Mouse (Mus musculus) heart, postnatal 0 days (tissue): ENCODE results near the gene Synm. TPM values are rescaled to one million over a fixed set of nuclear protein-coding genes. Genes with fewer than 3 reads are reported as not detected.

Experiments used
- ATAC-seq: fragments of 200-750 bp; cut with Nextera tagmentation; 2 replicates; pipeline ENCODE4 v1.8.0; 2017; ENCODE audit warnings: low read depth, moderate number of reproducible peaks, moderate library complexity; ENCODE audit not compliant: insufficient read depth
- DNase-seq: peaks from one replicate; pipeline ENCODE4 v3.0.0-alpha.2; 2016; ENCODE audit warnings: low spot score
- H3K27ac ChIP-seq: fragments of 300-500 bp; sonication (generic); 2 replicates; pipeline ENCODE4 v1.5.1; 2014; ENCODE audit warnings: low read depth, mild to moderate bottlenecking
- H3K27me3 ChIP-seq: fragments of 300-500 bp; sonication (generic); 2 replicates; pipeline ENCODE4 v1.6.1; 2014; ENCODE audit warnings: low read length, mixed read lengths; ENCODE audit not compliant: control insufficient read depth, insufficient read depth
- H3K36me3 ChIP-seq: fragments of 300-500 bp; sonication (generic); replicated peaks from 2 replicates; pipeline ENCODE4 v1.6.1; 2014; ENCODE audit warnings: low read length, mixed read lengths; ENCODE audit not compliant: control insufficient read depth, insufficient read depth
- H3K4me1 ChIP-seq: fragments of 300-500 bp; sonication (generic); 2 replicates; pipeline ENCODE4 v1.6.1; 2014; ENCODE audit warnings: antibody characterized with exemption; ENCODE audit not compliant: control insufficient read depth, insufficient read depth
- H3K4me2 ChIP-seq: fragments of 300-500 bp; sonication (generic); 2 replicates; pipeline ENCODE4 v1.6.1; 2014; ENCODE audit warnings: low read depth, mild to moderate bottlenecking, low read length, moderate library complexity
- H3K4me3 ChIP-seq: fragments of 300-500 bp; sonication (generic); 2 replicates; pipeline ENCODE4 v1.5.1; 2014; ENCODE audit warnings: low read depth, low read length
- H3K9ac ChIP-seq: fragments of 300-500 bp; sonication (generic); replicated peaks from 2 replicates; pipeline ENCODE4 v1.6.1; 2014; ENCODE audit warnings: low read depth, low read length, mixed read lengths
- H3K9me3 ChIP-seq: fragments of 300-500 bp; sonication (generic); replicated peaks from 2 replicates; pipeline ENCODE4 v1.6.1; 2016; ENCODE audit warnings: low read length; ENCODE audit not compliant: control insufficient read depth
- CTCF ChIP-seq: IDR thresholded peaks from 2 replicates; pipeline ENCODE4 v1.5.1; 2016; ENCODE audit warnings: antibody characterized with exemption, control low read depth, low read depth
- EP300 ChIP-seq: IDR thresholded peaks from 2 replicates; pipeline ENCODE4 v1.6.1; 2016; ENCODE audit warnings: antibody characterized with exemption, low read depth
- WGBS: fragments of 180-500 bp; shearing (Covaris S2); extraction: QIAGEN DNeasy Blood & Tissue Kit; methylation state at CpG from one replicate; pipeline ENCODE4 v1.1.7; 2014; 5-methylcytosine and 5-hydroxymethylcytosine counted together
- polyA plus RNA-seq: library from polyadenylated mRNA; unstranded; fragments of >200 nt; fragmentation: Nextera tagmentation; extraction: Ambion mirVana; gene quantifications from 2 replicates; pipeline ENCODE4 v1.2.1, GENCODE M21; 2015
- total RNA-seq: library from RNA; depleted of rRNA; stranded (reverse); fragments of >200 nt; gene quantifications from 2 replicates; pipeline ENCODE4 v1.2.3, GENCODE M21; 2014; ENCODE audit warnings: low replicate concordance

The Synm gene
- total and polyA plus RNA-seq, 2 experiments from 2014 or later, result 1.5 to 17.2 TPM

DNA sequence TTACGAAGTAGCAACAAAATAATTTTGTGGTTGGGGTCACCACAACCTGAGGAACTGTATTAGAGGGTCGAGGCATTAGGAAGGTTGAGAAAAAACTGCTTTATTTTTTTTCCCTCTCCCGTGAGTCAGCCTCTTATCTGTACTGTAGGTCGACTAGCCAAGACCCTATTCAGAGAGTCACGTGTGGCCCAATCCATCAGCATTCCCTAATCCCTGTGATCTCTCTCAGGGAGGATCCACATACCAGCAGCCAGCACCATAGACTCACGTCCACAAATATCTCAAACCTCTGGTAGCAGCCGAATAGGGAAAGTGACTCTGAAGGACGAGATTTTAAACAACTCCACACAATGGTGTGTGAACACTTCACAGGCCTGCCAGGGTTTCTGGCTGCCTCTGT is 37.5 kb upstream of the Synm start:
- H3K4me3 ChIP-seq, result no peak overlapping the region
- ATAC-seq (peak; percentile 69), DNase-seq (peak; percentile 48)
- peak overlapping the region; percentile 31 for H3K4me2 ChIP-seq
- no peaks in the 10 kb centered on the region for H3K4me1 ChIP-seq
- 0 out of 2 replicates have a peak overlapping the region, but pooled peaks have one; percentile 23 for H3K9ac ChIP-seq
- 15% methylated on average over 8 of the region's 8 CpGs for WGBS
- TF ChIP-seq EP300 (no peak), CTCF (no peak)
- H3K9me3 ChIP-seq, result no peaks in the 10 kb centered on the region
- peak overlapping the region; percentile 46 for H3K27ac ChIP-seq
- no peaks in the 10 kb centered on the region for H3K27me3 ChIP-seq
- no peaks in the 10 kb centered on the region for H3K36me3 ChIP-seq

DNA sequence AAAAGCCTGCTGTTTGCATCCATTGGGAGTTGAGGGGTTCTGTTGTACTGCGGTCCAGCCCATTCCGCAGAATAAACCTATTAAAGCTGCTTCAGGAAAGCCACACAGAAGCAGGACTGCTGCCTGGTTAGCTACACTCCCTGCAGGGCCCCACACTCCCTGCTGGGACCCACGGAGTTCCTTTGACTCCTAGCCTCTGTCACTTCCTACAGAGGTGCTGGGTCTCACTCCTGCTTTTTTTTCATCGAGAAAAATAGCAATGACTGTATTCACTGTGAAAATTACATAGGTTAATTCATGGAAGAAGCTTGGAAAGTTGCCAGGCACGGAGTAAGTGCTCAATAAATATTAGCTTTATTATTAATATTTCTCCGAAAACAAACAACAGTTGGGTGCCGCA is 33.9 kb upstream of the Synm start:
- no peak for ATAC-seq
- Histone ChIP-seq H3K27ac (no peak overlapping the region), H3K27me3 (no peaks in the 10 kb centered on the region), H3K9ac (no peak overlapping the region), H3K4me2 (no peak overlapping the region), H3K4me1 (no peaks in the 10 kb centered on the region), H3K4me3 (no peak overlapping the region), H3K9me3 (no peaks in the 10 kb centered on the region), H3K36me3 (no peaks in the 10 kb centered on the region)
- DNase-seq, result no peak
- WGBS, result 79% methylated on average over 7 of the region's 7 CpGs
- TF ChIP-seq CTCF, result no peak
- no peak for TF ChIP-seq EP300

DNA sequence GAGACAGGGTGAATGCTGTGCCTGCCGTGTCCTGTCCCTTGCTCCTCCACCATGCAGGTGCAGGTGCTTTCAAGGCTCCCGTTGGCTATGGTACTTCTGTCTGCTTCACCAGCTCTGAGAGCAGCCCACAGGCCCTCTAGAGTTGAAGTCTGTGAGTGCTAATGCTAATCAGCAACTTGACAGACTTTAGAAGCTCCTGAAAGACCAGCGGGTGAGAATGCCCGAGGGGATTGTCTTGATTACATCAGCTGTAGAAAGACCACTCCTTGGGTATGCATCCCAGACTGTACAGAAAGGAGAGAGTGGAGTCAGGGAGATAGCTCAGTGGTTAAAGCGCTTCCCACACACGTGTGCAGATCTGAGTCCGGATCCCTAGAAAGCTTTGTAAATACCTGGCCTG is 31.7 kb upstream of the Synm start:
- DNase-seq, result no peak
- no peak overlapping the region for H3K4me2 ChIP-seq
- WGBS, result 52% methylated on average over 7 of the region's 7 CpGs
- TF ChIP-seq CTCF (no peak), EP300 (no peak)
- no peak overlapping the region for H3K27ac ChIP-seq
- no peaks in the 10 kb centered on the region for H3K9me3 ChIP-seq
- H3K36me3 ChIP-seq, result no peaks in the 10 kb centered on the region
- no peak overlapping the region for H3K9ac ChIP-seq
- H3K4me1 ChIP-seq, result no peaks in the 10 kb centered on the region
- H3K27me3 ChIP-seq, result no peaks in the 10 kb centered on the region
- H3K4me3 ChIP-seq, result no peak overlapping the region
- ATAC-seq, result no peak

DNA sequence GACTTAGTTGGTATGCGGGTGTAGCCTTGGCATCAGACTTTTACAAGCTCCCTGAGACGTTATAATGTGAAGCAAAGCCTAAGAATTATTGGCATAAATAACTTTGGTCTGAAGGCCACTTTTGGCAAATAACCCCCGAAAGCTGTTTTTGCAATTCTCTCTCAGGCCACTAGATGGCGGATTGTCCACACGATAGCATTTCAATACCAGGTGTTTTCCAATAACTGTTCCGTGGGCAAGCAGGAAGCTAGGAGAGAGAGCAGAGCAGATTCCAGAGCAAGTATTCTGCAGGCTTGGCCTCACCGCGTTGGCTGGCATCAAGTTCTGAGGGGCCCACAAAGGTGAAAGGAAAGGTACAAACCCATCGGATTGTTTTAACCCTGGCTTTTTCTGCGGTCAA is 29.2 kb upstream of the Synm start:
- Histone ChIP-seq H3K9me3 (no peaks in the 10 kb centered on the region), H3K27ac (no peak overlapping the region), H3K9ac (no peak overlapping the region), H3K4me2 (no peak overlapping the region), H3K4me3 (no peak overlapping the region), H3K4me1 (no peaks in the 10 kb centered on the region), H3K36me3 (no peaks in the 10 kb centered on the region), H3K27me3 (no peaks in the 10 kb centered on the region)
- TF ChIP-seq CTCF (peak; percentile 96), EP300 (no peak)
- ATAC-seq (no peak), DNase-seq (peak; percentile 63)
- WGBS, result 13% methylated on average over 10 of the region's 10 CpGs

DNA sequence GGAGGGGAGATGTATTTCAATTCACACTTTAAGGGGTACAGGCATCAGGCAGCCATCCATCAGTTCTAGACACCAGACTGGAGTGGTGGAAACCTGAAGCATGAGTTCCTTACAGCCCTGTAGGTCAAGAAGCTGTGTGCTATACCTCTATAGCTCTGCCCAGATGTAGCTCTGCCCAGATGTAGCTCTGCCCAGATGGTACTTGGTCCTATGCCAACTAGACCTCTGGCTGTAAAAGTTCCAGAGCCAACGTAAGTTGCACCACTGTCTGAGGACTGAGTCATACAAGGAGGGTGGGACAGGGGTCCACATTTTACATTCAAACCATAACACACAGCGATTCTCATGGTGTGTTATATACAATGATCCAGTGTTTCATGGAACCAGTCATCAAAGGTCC is 28.3 kb upstream of the Synm start:
- Histone ChIP-seq H3K27ac (no peak overlapping the region), H3K27me3 (no peaks in the 10 kb centered on the region), H3K4me3 (no peak overlapping the region), H3K4me2 (no peak overlapping the region), H3K9ac (no peak overlapping the region), H3K9me3 (no peaks in the 10 kb centered on the region), H3K4me1 (no peaks in the 10 kb centered on the region), H3K36me3 (no peaks in the 10 kb centered on the region)
- ATAC-seq, result no peak
- TF ChIP-seq CTCF (no peak), EP300 (no peak)
- WGBS, result 69% methylated on average over 2 of the region's 2 CpGs
- no peak for DNase-seq

DNA sequence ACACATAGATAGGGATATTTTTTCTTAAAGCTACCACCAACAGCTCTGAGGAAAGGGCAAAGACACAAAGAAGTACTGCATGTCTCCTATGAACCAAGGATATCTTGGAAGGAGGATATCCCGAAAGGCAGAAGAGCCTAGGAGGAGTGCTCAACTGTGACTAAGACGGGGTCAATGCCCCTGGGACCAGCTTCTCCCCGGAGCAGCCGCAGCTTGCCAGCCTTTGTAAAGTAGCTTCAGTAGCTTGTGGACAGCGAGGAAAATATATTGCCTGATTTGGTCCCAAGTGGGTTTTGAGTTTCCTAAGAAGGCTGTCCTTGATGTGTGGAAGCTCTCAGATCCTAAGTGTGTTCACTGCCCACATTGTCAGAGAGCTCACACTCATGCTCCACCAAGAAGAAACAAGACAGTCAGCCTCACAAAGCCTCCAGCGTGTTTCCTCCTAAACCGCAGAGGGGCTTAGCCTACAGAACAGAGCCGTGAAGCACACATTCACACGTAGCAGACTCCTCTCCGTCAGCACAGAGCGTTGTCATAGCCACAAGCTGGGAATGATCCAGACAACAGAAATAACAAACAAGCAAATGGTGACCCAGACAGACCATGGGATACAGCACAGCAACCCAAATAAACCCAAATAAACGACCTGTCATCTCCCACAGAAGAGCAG is 17.2 kb upstream of the Synm start:
- WGBS, result 39% methylated on average over 12 of the region's 12 CpGs
- no peaks in the 10 kb centered on the region for H3K4me1 ChIP-seq
- no peak overlapping the region for H3K4me3 ChIP-seq
- peak; percentile 51; the same call in 1 of the 2 replicates for ATAC-seq
- TF ChIP-seq EP300 (no peak), CTCF (no peak)
- H3K4me2 ChIP-seq, result peak overlapping the region; percentile 25; the same call in 1 of the 2 replicates
- no peaks in the 10 kb centered on the region for H3K36me3 ChIP-seq
- no peaks in the 10 kb centered on the region for H3K27me3 ChIP-seq
- no peaks in the 10 kb centered on the region for H3K9me3 ChIP-seq
- DNase-seq, result no peak
- H3K9ac ChIP-seq, result no peak overlapping the region
- no peak overlapping the region for H3K27ac ChIP-seq
